Mouse (Mus musculus): ENCODE data around the gene Ddx49.
A peak's percentile ranks its signal among the peaks of the same experiment; 100 is the strongest.

Gene Ddx49

GRCm38 (mm10) chr8:70316511-70317504 is 14.5 kb upstream of the Ddx49 start:
- DNase-seq: peak; percentile 69

- peak; percentile 81 for DNase-seq
Observed at GRCm38 (mm10) chr8:70315624-70316510, 13.6 kb upstream of the Ddx49 start, which contains the start of gene Cers1. Cers1 (plus strand) TSS chr8:70315775.

GRCm38 (mm10) chr8:70313399-70313798 is 11.1 kb upstream of the Ddx49 start:
- DNase-seq: peak; percentile 66

GRCm38 (mm10) chr8:70309311-70309710 is 7.0 kb upstream of the Ddx49 start:
- no peak for DNase-seq

- DNase-seq: no peak
Observed at GRCm38 (mm10) chr8:70302901-70303300, 612 bp upstream of the Ddx49 start.

- no peak for DNase-seq
Observed at GRCm38 (mm10) chr8:70300881-70301280, 1.4 kb downstream of the Ddx49 start.

- no peak for DNase-seq
Observed at GRCm38 (mm10) chr8:70293988-70294405, 8.3 kb downstream of the Ddx49 start.

- no peak for DNase-seq
Observed at GRCm38 (mm10) chr8:70286737-70287136, 15.6 kb downstream of the Ddx49 start.

- DNase-seq: no peak
Observed at GRCm38 (mm10) chr8:70285304-70285703, 17.0 kb downstream of the Ddx49 start.

- DNase-seq: no peak
Observed at GRCm38 (mm10) chr8:70284421-70284820, 17.9 kb downstream of the Ddx49 start.

GRCm38 (mm10) chr8:70283136-70284077 is 18.9 kb downstream of the Ddx49 start:
- no peak for DNase-seq

GRCm38 (mm10) chr8:70282603-70283135 is 19.6 kb downstream of the Ddx49 start, which contains the start of gene Homer3:
Homer3 (plus strand) TSS chr8:70282827.
- DNase-seq: peak; percentile 60

GRCm38 (mm10) chr8:70281001-70281400 is 21.3 kb downstream of the Ddx49 start:
- no peak for DNase-seq

- peak; percentile 41 for DNase-seq
Observed at GRCm38 (mm10) chr8:70279266-70279665, 23.0 kb downstream of the Ddx49 start.

- no peak for DNase-seq
Observed at GRCm38 (mm10) chr8:70278175-70278574, 24.1 kb downstream of the Ddx49 start.

- no peak for DNase-seq
Observed at GRCm38 (mm10) chr8:70276476-70276875, 25.8 kb downstream of the Ddx49 start.

GRCm38 (mm10) chr8:70274350-70274749 is 27.9 kb downstream of the Ddx49 start:
- DNase-seq: no peak

- no peak for DNase-seq
Observed at GRCm38 (mm10) chr8:70272949-70273348, 29.3 kb downstream of the Ddx49 start.

GRCm38 (mm10) chr8:70268799-70269565 is 33.3 kb downstream of the Ddx49 start:
- no peak for DNase-seq

GRCm38 (mm10) chr8:70268311-70268710 is 34.0 kb downstream of the Ddx49 start:
- DNase-seq: peak; percentile 29

GRCm38 (mm10) chr8:70267674-70268073 is 34.6 kb downstream of the Ddx49 start:
- no peak for DNase-seq
